Mouse (Mus musculus) forebrain, embryonic 16.5 days (tissue): ENCODE data around the gene Olfr1340. TPM values are rescaled to one million over a fixed set of nuclear protein-coding genes. Genes with fewer than 3 reads are reported as not detected.

Experiments used
- ATAC-seq: fragments of 200-750 bp; cut with Nextera tagmentation; 2 replicates; pipeline ENCODE4 v1.8.0; 2017; ENCODE audit warnings: mild to moderate bottlenecking, moderate library complexity
- H3K27ac ChIP-seq: fragments of 300-500 bp; sonication (generic); 2 replicates; pipeline ENCODE4 v1.5.1; 2014; ENCODE audit warnings: low read length, control low read depth
- H3K27me3 ChIP-seq: fragments of 300-500 bp; sonication (generic); replicated peaks from 2 replicates; pipeline ENCODE4 v1.6.1; 2014; ENCODE audit warnings: low read length; ENCODE audit not compliant: control insufficient read depth, insufficient read depth
- H3K36me3 ChIP-seq: fragments of 300-500 bp; sonication (generic); 2 replicates; pipeline ENCODE4 v1.6.1; 2014; ENCODE audit not compliant: control insufficient read depth, insufficient read depth
- H3K4me1 ChIP-seq: fragments of 300-500 bp; sonication (generic); replicated peaks from 2 replicates; pipeline ENCODE4 v1.6.1; 2014; ENCODE audit warnings: low read length; ENCODE audit not compliant: control insufficient read depth, insufficient read depth
- H3K4me2 ChIP-seq: fragments of 300-500 bp; sonication (generic); 2 replicates; pipeline ENCODE4 v1.6.1; 2014; ENCODE audit warnings: mild to moderate bottlenecking, low read length, control low read depth
- H3K4me3 ChIP-seq: fragments of 300-500 bp; sonication (generic); replicated peaks from 2 replicates; pipeline ENCODE4 v1.5.1; 2014; ENCODE audit warnings: mild to moderate bottlenecking, low read length, control low read depth
- H3K9ac ChIP-seq: fragments of 300-500 bp; sonication (generic); replicated peaks from 2 replicates; pipeline ENCODE4 v1.6.1; 2014; ENCODE audit warnings: low read depth, low read length, control low read depth
- H3K9me3 ChIP-seq: fragments of 300-500 bp; sonication (generic); 2 replicates; pipeline ENCODE4 v1.6.1; 2016; ENCODE audit warnings: low read length; ENCODE audit not compliant: control insufficient read depth
- WGBS: fragments of 180-500 bp; shearing (Covaris S2); extraction: QIAGEN DNeasy Blood & Tissue Kit; methylation state at CpG from one replicate; pipeline ENCODE4 v1.1.7; 2014; 5-methylcytosine and 5-hydroxymethylcytosine counted together
- polyA plus RNA-seq: library from polyadenylated mRNA; unstranded; fragments of >200 nt; fragmentation: Nextera tagmentation; extraction: Ambion mirVana; gene quantifications from 2 replicates; pipeline ENCODE4 v1.2.1, GENCODE M21; 2015

Olfr1340 gene
- polyA plus RNA-seq, result not detected in 2 replicates

DNA sequence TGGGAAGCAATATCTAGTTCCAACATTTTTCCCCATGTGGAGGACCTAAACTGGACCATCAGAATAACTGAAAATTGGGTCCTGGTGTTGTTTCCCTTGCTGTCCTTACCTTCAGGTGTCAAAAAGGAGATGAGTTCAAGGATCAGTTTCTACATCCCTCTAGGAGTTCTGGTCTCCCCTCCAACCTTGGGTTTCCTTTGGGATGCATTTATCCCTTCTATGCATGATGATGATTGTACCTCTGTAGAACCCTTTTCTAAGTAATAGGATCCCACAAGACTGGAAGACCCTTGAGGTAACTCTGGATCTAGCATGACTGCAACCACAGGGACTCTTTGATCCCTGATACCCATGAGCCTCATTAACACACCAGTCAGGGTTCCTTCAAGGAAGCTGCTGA lies at the start of gene Olfr1340:
Gene Olfr1340, plus strand, starts transcription at position 301 of the 400 bp plus-strand sequence.
- Histone ChIP-seq H3K36me3 (no peaks in the 10 kb centered on the region), H3K4me2 (no peak within 1 kb of the TSS), H3K4me1 (no peaks in the 10 kb centered on the region), H3K9me3 (no peaks in the 10 kb centered on the region), H3K9ac (no peak within 1 kb of the TSS), H3K27me3 (no peaks in the 10 kb centered on the region), H3K27ac (no peak within 1 kb of the TSS), H3K4me3 (no peak within 1 kb of the TSS)
- no peak for ATAC-seq

DNA sequence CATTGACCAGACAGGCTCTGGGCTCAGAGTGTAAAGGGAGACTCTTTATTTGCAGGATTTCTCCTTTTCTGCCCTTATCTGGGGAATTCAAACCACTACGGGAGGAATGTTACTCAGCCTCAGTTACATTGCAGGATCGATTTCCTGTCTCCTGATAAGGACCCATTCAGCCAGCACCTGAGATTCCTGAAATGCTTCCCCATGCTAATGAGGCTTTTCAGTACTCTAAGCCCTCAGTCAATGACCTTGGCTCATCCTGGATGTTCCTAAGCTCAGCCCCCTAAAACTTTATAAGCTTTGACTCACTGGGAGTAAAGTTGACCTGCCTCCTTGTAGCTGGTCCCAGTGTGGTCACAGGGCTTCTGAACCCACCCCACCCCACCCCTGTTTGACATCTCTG lies 32.9 kb upstream of the Olfr1340 start:
- Histone ChIP-seq H3K9me3 (no peaks in the 10 kb centered on the region), H3K4me3 (no peak overlapping the region), H3K27me3 (no peaks in the 10 kb centered on the region), H3K4me1 (no peaks in the 10 kb centered on the region), H3K4me2 (no peak overlapping the region), H3K36me3 (no peaks in the 10 kb centered on the region), H3K9ac (no peak overlapping the region), H3K27ac (no peak overlapping the region)
- WGBS, result 76% methylated on average over 2 of the region's 2 CpGs
- ATAC-seq, result no peak

DNA sequence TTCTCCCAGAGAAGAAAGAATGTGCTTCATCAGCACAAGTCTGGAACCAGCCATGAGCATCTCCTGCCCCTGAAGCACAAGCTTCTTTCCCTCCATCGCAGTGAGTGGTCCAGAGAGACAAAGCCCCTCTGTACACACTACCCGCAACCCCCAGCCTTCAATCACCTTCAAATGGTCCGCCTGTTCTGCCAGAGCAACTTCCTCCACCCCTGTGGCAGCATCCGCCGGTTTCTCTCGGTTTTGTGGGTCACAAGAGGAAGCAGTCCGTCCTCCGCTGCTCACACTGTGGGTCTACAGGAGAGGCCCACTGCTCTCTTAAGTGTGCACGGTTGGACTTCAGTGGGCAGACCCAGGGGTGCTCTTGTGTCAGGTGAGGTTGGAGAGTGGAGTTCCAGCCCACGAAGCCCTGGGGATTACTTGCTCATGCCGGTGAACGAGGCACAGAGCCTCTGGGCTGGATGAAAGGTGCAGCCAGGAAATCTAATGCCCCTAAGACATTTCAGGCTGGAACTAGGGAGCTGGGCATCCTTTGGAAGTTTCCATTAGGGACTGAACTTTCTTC lies 27.4 kb upstream of the Olfr1340 start, which contains the start of gene Olfr1342:
Gene Olfr1342, minus strand, starts transcription at position 345 of the 562 bp plus-strand sequence.
- 43% methylated on average over 12 of the region's 12 CpGs for WGBS
- Histone ChIP-seq H3K4me2 (no peak within 1 kb of the TSS), H3K9me3 (no peaks in the 10 kb centered on the region), H3K4me3 (no peak within 1 kb of the TSS), H3K36me3 (no peaks in the 10 kb centered on the region), H3K4me1 (0 out of 2 replicates have a peak, but pooled peaks cover 2% of the 10 kb centered on the region), H3K27ac (no peak within 1 kb of the TSS), H3K27me3 (no peaks in the 10 kb centered on the region), H3K9ac (no peak within 1 kb of the TSS)
- ATAC-seq, result no peak

DNA sequence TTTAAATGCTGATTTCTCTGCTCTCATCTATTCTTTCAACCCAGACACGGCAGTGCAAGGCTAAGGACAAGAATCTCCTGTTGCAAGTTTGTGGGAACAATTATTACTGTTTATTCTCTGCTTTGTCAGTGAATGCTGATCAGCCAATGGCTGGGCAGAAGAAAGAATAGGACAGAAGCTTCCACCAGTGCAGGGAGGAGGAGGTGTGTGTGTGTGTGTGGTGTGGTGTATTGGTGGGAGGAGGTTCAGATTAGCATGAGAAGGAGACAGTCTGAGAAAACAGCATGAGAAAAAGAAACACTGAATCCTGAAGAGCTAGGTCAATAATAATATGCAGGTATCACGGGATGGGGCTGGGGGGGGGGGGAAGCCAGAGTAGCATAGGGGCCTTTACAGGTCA lies 26.1 kb upstream of the Olfr1340 start:
- H3K27ac ChIP-seq, result no peak overlapping the region
- H3K4me3 ChIP-seq, result no peak overlapping the region
- no peak overlapping the region for H3K9ac ChIP-seq
- no peaks in the 10 kb centered on the region for H3K27me3 ChIP-seq
- no peak overlapping the region for H3K4me2 ChIP-seq
- H3K4me1 ChIP-seq, result 0 out of 2 replicates have a peak, but pooled peaks cover 2% of the 10 kb centered on the region
- ATAC-seq, result peak; percentile 64; the same call in 1 of the 2 replicates
- no peaks in the 10 kb centered on the region for H3K36me3 ChIP-seq
- WGBS, result 18% methylated on average over 2 of the region's 2 CpGs
- no peaks in the 10 kb centered on the region for H3K9me3 ChIP-seq

DNA sequence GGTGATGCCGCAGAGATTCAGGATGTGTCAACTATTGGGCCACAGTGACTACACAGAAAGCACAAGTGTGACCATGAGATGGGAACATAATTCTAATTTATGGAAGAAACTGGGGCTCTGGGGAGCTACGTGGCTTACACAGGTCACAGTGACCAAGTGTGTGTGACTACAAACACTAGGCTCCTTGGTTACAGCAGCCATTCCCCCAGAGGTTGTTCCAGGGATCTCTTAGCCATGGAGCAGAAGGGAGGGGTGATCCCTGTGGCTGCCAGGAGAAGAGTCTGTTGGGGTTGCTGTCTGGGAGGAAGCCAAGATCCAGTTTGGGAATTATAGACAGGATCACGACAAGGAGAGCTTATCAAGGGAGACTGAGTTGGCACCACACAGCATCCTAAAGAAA lies 16.7 kb upstream of the Olfr1340 start, which contains the start of gene Olfr1341:
Gene Olfr1341, plus strand, starts transcription at position 301 of the 400 bp plus-strand sequence.
- no peak within 1 kb of the TSS for H3K9ac ChIP-seq
- H3K4me1 ChIP-seq, result no peaks in the 10 kb centered on the region
- H3K36me3 ChIP-seq, result no peaks in the 10 kb centered on the region
- no peak for ATAC-seq
- no peak within 1 kb of the TSS for H3K4me3 ChIP-seq
- H3K9me3 ChIP-seq, result no peaks in the 10 kb centered on the region
- WGBS, result 73% methylated on average over 3 of the region's 3 CpGs
- no peak within 1 kb of the TSS for H3K4me2 ChIP-seq
- H3K27me3 ChIP-seq, result no peaks in the 10 kb centered on the region
- no peak within 1 kb of the TSS for H3K27ac ChIP-seq

DNA sequence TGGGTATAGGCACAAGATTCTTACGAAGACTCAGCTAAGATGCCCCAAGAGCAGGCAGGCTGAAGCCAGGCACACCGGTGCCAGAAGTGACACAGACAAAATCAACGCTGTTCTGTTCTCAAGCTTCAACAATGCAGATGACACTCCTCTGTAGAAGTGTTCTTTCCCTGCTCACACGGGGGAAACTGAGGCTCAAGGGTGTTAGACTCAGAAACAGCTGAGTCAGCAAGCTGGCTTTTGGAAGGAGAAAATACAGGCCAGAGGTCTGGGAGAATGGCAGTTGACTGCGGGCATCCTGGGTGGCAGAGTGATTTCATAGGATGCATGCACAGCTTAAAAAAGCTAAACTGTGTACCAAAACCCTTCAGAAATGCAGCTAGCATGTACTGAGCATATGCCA lies 11.9 kb upstream of the Olfr1340 start:
- Histone ChIP-seq H3K9me3 (no peaks in the 10 kb centered on the region), H3K27ac (no peak overlapping the region), H3K4me2 (no peak overlapping the region), H3K9ac (no peak overlapping the region), H3K4me3 (no peak overlapping the region), H3K4me1 (no peaks in the 10 kb centered on the region), H3K27me3 (no peaks in the 10 kb centered on the region), H3K36me3 (no peaks in the 10 kb centered on the region)
- 79% methylated on average over 5 of the region's 5 CpGs for WGBS
- ATAC-seq, result no peak

DNA sequence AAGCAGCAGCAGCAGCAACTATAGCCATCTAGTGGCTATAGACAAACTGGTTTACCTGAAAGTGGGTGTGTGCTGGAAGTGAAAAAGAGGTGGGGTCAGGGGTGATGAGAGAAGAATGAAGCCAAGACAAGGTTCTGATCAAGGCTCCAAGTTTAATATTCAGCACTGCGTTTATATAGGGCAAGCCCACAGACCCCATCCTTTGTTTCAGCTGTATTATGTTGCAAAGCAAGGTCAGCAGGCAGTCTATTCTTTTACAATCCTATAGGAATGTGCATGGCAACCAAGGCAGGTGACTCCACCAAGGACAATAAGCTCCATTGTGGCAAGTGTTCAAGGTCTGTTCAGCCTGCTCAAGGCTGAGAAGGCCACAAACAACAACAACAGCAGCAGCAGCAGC lies 8.3 kb upstream of the Olfr1340 start:
- Histone ChIP-seq H3K4me1 (no peaks in the 10 kb centered on the region), H3K27me3 (no peaks in the 10 kb centered on the region), H3K9ac (no peak overlapping the region), H3K27ac (no peak overlapping the region), H3K4me3 (no peak overlapping the region), H3K4me2 (no peak overlapping the region), H3K36me3 (no peaks in the 10 kb centered on the region), H3K9me3 (no peaks in the 10 kb centered on the region)
- no peak for ATAC-seq
- WGBS, result 14% methylated on average over 1 of the region's 1 CpGs

DNA sequence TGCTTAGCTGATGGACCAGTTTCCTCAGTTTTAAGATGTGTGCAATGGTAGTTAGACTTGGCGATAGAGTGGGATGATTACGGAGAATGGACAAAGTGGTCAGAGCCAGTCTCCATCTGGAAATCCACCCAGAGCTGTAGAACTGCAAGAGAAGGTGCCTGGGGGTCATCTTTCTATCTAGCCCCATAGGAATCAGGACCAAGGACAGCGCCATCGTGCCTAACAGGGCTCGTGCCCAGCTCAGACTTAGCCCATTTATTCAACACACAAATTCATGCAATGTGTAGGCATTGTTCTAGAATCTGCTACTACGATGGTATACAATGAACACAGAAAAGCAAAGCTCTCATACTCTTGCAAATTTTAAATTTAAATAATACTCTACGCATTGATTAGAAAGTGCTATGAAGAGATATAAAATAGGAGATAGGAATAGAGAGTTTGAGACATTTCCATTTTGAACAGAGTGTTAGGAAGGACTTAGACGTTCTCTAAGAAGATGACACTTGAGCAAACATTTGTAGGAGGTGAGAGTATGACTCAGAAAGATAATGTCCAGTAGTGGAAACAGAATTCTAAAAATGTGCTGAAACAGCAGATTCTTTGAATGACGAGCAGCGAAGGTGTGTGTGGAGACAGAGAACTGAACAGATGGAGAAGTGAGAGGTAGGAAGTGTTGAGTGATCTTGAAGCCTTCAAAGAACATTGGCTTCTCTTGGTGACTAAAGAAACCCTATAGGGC lies 2.0 kb downstream of the Olfr1340 start:
- H3K9me3 ChIP-seq, result no peaks in the 10 kb centered on the region
- WGBS, result 59% methylated on average over 10 of the region's 10 CpGs
- no peak overlapping the region for H3K4me3 ChIP-seq
- no peaks in the 10 kb centered on the region for H3K36me3 ChIP-seq
- no peak overlapping the region for H3K9ac ChIP-seq
- ATAC-seq, result no peak
- no peaks in the 10 kb centered on the region for H3K4me1 ChIP-seq
- H3K27me3 ChIP-seq, result no peaks in the 10 kb centered on the region
- H3K27ac ChIP-seq, result no peak overlapping the region
- no peak overlapping the region for H3K4me2 ChIP-seq

DNA sequence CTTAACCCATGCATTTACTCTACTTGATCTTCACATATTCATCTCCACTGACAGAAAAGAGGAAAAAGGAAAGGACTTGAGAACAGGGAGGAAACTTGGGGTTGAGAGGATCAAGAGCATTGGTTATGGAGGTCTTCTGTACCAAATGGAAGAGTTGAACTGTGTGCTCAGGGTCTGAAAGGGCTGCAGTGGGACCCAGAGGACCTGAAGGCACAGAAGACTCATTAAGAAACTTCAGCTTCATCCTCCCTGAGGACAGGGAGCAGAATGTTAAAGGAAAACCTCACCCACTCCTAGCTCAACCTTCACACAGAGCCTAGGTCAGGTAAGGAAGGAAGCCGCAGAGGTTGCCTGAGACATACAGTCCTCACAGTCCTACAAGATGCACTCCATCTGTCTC lies 11.9 kb downstream of the Olfr1340 start, which contains the start of gene Olfr1339:
Gene Olfr1339, plus strand, starts transcription at position 301 of the 400 bp plus-strand sequence.
- no peaks in the 10 kb centered on the region for H3K27me3 ChIP-seq
- no peaks in the 10 kb centered on the region for H3K9me3 ChIP-seq
- H3K4me1 ChIP-seq, result no peaks in the 10 kb centered on the region
- H3K9ac ChIP-seq, result no peak within 1 kb of the TSS
- H3K27ac ChIP-seq, result no peak within 1 kb of the TSS
- no peak within 1 kb of the TSS for H3K4me3 ChIP-seq
- ATAC-seq, result no peak
- WGBS, result 100% methylated on average over 1 of the region's 1 CpGs
- H3K4me2 ChIP-seq, result no peak within 1 kb of the TSS
- H3K36me3 ChIP-seq, result no peaks in the 10 kb centered on the region
